Mouse (Mus musculus): Measurements from ENCODE around the gene Ppp1r26. TPM values are rescaled to one million over a fixed set of nuclear protein-coding genes. Genes with fewer than 3 reads are reported as not detected.

The Ppp1r26 gene
- total and polyA plus RNA-seq, 2 experiments from 2014 or later: 2.0 to 4.4 TPM

- peak overlapping the region; percentile 72 for H3K9ac ChIP-seq (replicated peaks; ENCODE audit: low read depth, low read length)
- no peaks in the 10 kb centered on the region for H3K36me3 ChIP-seq (replicated peaks; ENCODE audit: control insufficient read depth, insufficient read depth, low read length)
- no peaks in the 10 kb centered on the region for H3K27me3 ChIP-seq (ENCODE audit: control insufficient read depth, insufficient read depth, low read length)
- H3K4me1 ChIP-seq (ENCODE audit: control insufficient read depth, insufficient read depth): peaks cover 8% of the 10 kb centered on the region
- no peaks in the 10 kb centered on the region for H3K9me3 ChIP-seq (replicated peaks; ENCODE audit: control insufficient read depth, low read length)
- H3K4me3 ChIP-seq (ENCODE audit: low read depth, low read length): peak overlapping the region; percentile 73
- DNase-seq (ENCODE audit: low spot score) (no peak), ATAC-seq (ENCODE audit: insufficient read depth, low read depth) (no peak)
- TF ChIP-seq EP300 (IDR thresholded peaks at IDR 0.05; ENCODE audit: low read depth) (no peak), CTCF (IDR thresholded peaks at IDR 0.05; ENCODE audit: low read depth) (no peak)
- 3% methylated on average over 5 of the region's 5 CpGs for WGBS
- H3K27ac ChIP-seq (ENCODE audit: low read depth): 0 out of 2 replicates have a peak overlapping the region, but pooled peaks have one; percentile 17
- H3K4me2 ChIP-seq (ENCODE audit: low read depth, low read length): peak overlapping the region; percentile 96
Observed at GRCm38 (mm10) chr2:28446181-28446514, 452 bp upstream of the Ppp1r26 start.

DNA sequence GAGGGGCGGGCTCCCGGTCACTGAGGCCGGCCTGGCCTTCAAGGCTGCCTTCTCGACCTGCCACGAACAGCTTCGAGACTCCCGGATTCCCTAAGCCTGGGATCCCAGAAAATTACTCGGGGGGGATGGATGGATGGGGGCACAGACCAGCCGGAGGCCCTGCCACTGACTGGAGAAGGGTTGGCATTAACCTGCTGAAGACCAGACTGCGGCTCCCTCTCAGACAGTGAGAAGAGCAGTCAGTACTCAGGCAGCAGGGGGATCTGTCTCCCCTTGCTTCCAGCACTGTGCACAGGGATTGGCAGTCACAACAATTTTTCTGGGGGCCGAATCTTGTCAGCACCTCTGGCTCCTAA lies 693 bp downstream of the Ppp1r26 start:
- 11% methylated on average over 11 of the region's 11 CpGs for WGBS
- Histone ChIP-seq H3K27me3 (ENCODE audit: control insufficient read depth, insufficient read depth, low read length) (no peaks in the 10 kb centered on the region), H3K4me1 (ENCODE audit: control insufficient read depth, insufficient read depth) (peaks cover 8% of the 10 kb centered on the region), H3K36me3 (replicated peaks; ENCODE audit: control insufficient read depth, insufficient read depth, low read length) (no peaks in the 10 kb centered on the region), H3K9ac (replicated peaks; ENCODE audit: low read depth, low read length) (peak overlapping the region; percentile 72), H3K9me3 (replicated peaks; ENCODE audit: control insufficient read depth, low read length) (no peaks in the 10 kb centered on the region), H3K4me2 (ENCODE audit: low read depth, low read length) (peak overlapping the region; percentile 96), H3K4me3 (ENCODE audit: low read depth, low read length) (peak overlapping the region; percentile 73), H3K27ac (ENCODE audit: low read depth) (no peak overlapping the region)
- DNase-seq (ENCODE audit: low spot score): no peak
- TF ChIP-seq CTCF (IDR thresholded peaks at IDR 0.05; ENCODE audit: low read depth) (no peak), EP300 (IDR thresholded peaks at IDR 0.05; ENCODE audit: low read depth) (no peak)
- no peak for ATAC-seq (ENCODE audit: insufficient read depth, low read depth)

GRCm38 (mm10) chr2:28451663-28452062 lies 5.1 kb downstream of the Ppp1r26 start:
- H3K4me3 ChIP-seq (ENCODE audit: low read depth, low read length): no peak overlapping the region
- no peaks in the 10 kb centered on the region for H3K27me3 ChIP-seq (ENCODE audit: control insufficient read depth, insufficient read depth, low read length)
- 0 out of 2 replicates have a peak, but pooled peaks cover 2% of the 10 kb centered on the region for H3K4me1 ChIP-seq (ENCODE audit: control insufficient read depth, insufficient read depth)
- ATAC-seq (ENCODE audit: insufficient read depth, low read depth) (no peak), DNase-seq (ENCODE audit: low spot score) (no peak)
- H3K9me3 ChIP-seq (replicated peaks; ENCODE audit: control insufficient read depth, low read length): no peaks in the 10 kb centered on the region
- 85% methylated on average over 11 of the region's 11 CpGs for WGBS
- no peak overlapping the region for H3K9ac ChIP-seq (replicated peaks; ENCODE audit: low read depth, low read length)
- H3K4me2 ChIP-seq (ENCODE audit: low read depth, low read length): no peak overlapping the region
- no peaks in the 10 kb centered on the region for H3K36me3 ChIP-seq (replicated peaks; ENCODE audit: control insufficient read depth, insufficient read depth, low read length)
- no peak overlapping the region for H3K27ac ChIP-seq (ENCODE audit: low read depth)
- no peak for TF ChIP-seq EP300 (IDR thresholded peaks at IDR 0.05; ENCODE audit: low read depth)
- TF ChIP-seq CTCF (IDR thresholded peaks at IDR 0.05; ENCODE audit: low read depth): no peak

DNA sequence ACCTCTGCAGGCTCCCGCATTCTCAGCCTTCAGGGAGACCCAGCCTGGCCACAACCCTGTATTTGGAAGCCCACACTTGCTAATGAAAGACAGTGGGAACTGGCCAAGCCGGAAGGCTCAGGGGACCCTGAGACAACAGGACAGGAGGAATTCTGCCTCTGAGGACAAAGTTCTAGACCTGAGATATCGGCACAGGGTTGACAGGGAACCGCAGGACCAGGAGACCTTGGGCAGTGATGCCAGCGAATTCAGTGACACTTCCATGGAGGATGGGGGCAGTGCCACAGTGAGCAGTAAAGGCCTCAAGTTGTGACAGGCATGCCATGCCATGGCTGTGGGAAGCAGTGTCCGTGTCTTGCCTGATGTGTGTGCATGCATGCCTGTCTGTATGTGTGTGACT lies 6.9 kb downstream of the Ppp1r26 start:
- Histone ChIP-seq H3K27me3 (ENCODE audit: control insufficient read depth, insufficient read depth, low read length) (no peaks in the 10 kb centered on the region), H3K4me2 (ENCODE audit: low read depth, low read length) (no peak overlapping the region), H3K9ac (replicated peaks; ENCODE audit: low read depth, low read length) (no peak overlapping the region), H3K27ac (ENCODE audit: low read depth) (no peak overlapping the region), H3K4me1 (ENCODE audit: control insufficient read depth, insufficient read depth) (no peaks in the 10 kb centered on the region), H3K4me3 (ENCODE audit: low read depth, low read length) (no peak overlapping the region), H3K9me3 (replicated peaks; ENCODE audit: control insufficient read depth, low read length) (no peaks in the 10 kb centered on the region), H3K36me3 (replicated peaks; ENCODE audit: control insufficient read depth, insufficient read depth, low read length) (no peaks in the 10 kb centered on the region)
- ATAC-seq (ENCODE audit: insufficient read depth, low read depth) (no peak), DNase-seq (ENCODE audit: low spot score) (no peak)
- TF ChIP-seq CTCF (IDR thresholded peaks at IDR 0.05; ENCODE audit: low read depth): no peak
- 77% methylated on average over 6 of the region's 6 CpGs for WGBS

DNA sequence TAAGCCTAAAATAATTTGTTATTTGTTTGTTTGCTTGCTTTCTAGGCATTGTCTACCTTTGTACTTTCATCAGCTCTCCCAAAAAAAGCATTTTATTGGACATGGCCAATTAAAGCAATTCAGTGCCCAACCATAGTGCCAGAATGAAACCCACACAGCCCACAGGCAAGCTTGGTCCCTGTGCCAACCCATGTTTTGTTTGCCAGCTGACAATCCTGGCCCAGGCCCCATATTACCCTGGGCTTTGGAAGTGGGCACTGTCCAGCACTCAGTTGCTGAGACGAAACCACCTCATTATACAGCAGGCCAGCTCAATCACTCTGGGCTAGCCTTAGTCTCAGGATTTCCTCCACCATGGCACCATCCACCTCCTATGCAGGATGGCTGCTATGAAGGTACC lies 10.0 kb downstream of the Ppp1r26 start:
- H3K36me3 ChIP-seq (replicated peaks; ENCODE audit: control insufficient read depth, insufficient read depth, low read length): no peaks in the 10 kb centered on the region
- H3K9ac ChIP-seq (replicated peaks; ENCODE audit: low read depth, low read length): no peak overlapping the region
- no peak for ATAC-seq (ENCODE audit: insufficient read depth, low read depth)
- H3K27ac ChIP-seq (ENCODE audit: low read depth): no peak overlapping the region
- TF ChIP-seq CTCF (IDR thresholded peaks at IDR 0.05; ENCODE audit: low read depth) (no peak), EP300 (IDR thresholded peaks at IDR 0.05; ENCODE audit: low read depth) (no peak)
- no peaks in the 10 kb centered on the region for H3K9me3 ChIP-seq (replicated peaks; ENCODE audit: control insufficient read depth, low read length)
- no peaks in the 10 kb centered on the region for H3K27me3 ChIP-seq (ENCODE audit: control insufficient read depth, insufficient read depth, low read length)
- WGBS: 69% methylated on average over 1 of the region's 1 CpGs
- no peak for DNase-seq (ENCODE audit: low spot score)
- H3K4me2 ChIP-seq (ENCODE audit: low read depth, low read length): no peak overlapping the region
- H3K4me3 ChIP-seq (ENCODE audit: low read depth, low read length): no peak overlapping the region
- no peaks in the 10 kb centered on the region for H3K4me1 ChIP-seq (ENCODE audit: control insufficient read depth, insufficient read depth)

- H3K9ac ChIP-seq (replicated peaks; ENCODE audit: low read depth, low read length): no peak overlapping the region
- TF ChIP-seq CTCF (IDR thresholded peaks at IDR 0.05; ENCODE audit: low read depth) (peak; percentile 49), EP300 (IDR thresholded peaks at IDR 0.05; ENCODE audit: low read depth) (no peak)
- H3K4me2 ChIP-seq (ENCODE audit: low read depth, low read length): no peak overlapping the region
- ATAC-seq (ENCODE audit: insufficient read depth, low read depth): no peak
- no peaks in the 10 kb centered on the region for H3K9me3 ChIP-seq (replicated peaks; ENCODE audit: control insufficient read depth, low read length)
- no peak overlapping the region for H3K4me3 ChIP-seq (ENCODE audit: low read depth, low read length)
- WGBS: 43% methylated on average over 3 of the region's 3 CpGs
- no peak overlapping the region for H3K27ac ChIP-seq (ENCODE audit: low read depth)
- H3K36me3 ChIP-seq (replicated peaks; ENCODE audit: control insufficient read depth, insufficient read depth, low read length): no peaks in the 10 kb centered on the region
- H3K27me3 ChIP-seq (ENCODE audit: control insufficient read depth, insufficient read depth, low read length): 0 out of 2 replicates have a peak, but pooled peaks cover 4% of the 10 kb centered on the region
- no peak for DNase-seq (ENCODE audit: low spot score)
- H3K4me1 ChIP-seq (ENCODE audit: control insufficient read depth, insufficient read depth): peaks cover 6% of the 10 kb centered on the region; the same call in 1 of the 2 replicates
Observed at GRCm38 (mm10) chr2:28463919-28464318, 17.3 kb downstream of the Ppp1r26 start.

Measured in heart, postnatal 0 days (tissue).